Mouse (Mus musculus) ES-Bruce4 (cell line): Measurements from ENCODE around the gene Serinc3. TPM values are rescaled to one million over a fixed set of nuclear protein-coding genes. Genes with fewer than 3 reads are reported as not detected.
"Not testable (repeated sequence)": the region's sequence is repeated elsewhere in the genome, so short reads cannot be mapped to it uniquely, and the experiment has no call there.

Experiments
- H3K27ac ChIP-seq: 2 replicates; pipeline ENCODE4 v1.5.1; 2012; ENCODE audit warnings: low read length, inconsistent platforms; ENCODE audit not compliant: insufficient read depth
- H3K27me3 ChIP-seq: 2 replicates; pipeline ENCODE4 v1.6.1; 2012; ENCODE audit warnings: mild to moderate bottlenecking, low read length, inconsistent platforms; ENCODE audit not compliant: control insufficient read depth, poor library complexity, insufficient read depth, severe bottlenecking
- H3K36me3 ChIP-seq: 2 replicates; pipeline ENCODE4 v1.6.1; 2012; ENCODE audit warnings: inconsistent platforms, mild to moderate bottlenecking, low read length, moderate library complexity; ENCODE audit not compliant: control insufficient read depth, poor library complexity, insufficient read depth, severe bottlenecking
- H3K4me1 ChIP-seq: one replicate; pipeline ENCODE4 v1.8.1; 2011; ENCODE audit warnings: low read length; ENCODE audit not compliant: control insufficient read depth, insufficient read depth
- H3K4me3 ChIP-seq: 2 replicates; pipeline ENCODE4 v1.5.1; 2011; ENCODE audit warnings: low read depth, mild to moderate bottlenecking, low read length
- H3K9ac ChIP-seq: 2 replicates; pipeline ENCODE4 v1.6.1; 2012; ENCODE audit warnings: low read depth, mild to moderate bottlenecking, inconsistent platforms; ENCODE audit not compliant: poor library complexity, severe bottlenecking
- H3K9me3 ChIP-seq: replicated peaks from 2 replicates; pipeline ENCODE4 v1.6.1; 2012; ENCODE audit warnings: mild to moderate bottlenecking, low read length, inconsistent platforms; ENCODE audit not compliant: control insufficient read depth, poor library complexity, insufficient read depth, severe bottlenecking
- CTCF ChIP-seq: IDR thresholded peaks from one replicate; pipeline ENCODE4 v1.8.1; 2011; ENCODE audit warnings: low read depth, low read length
- EP300 ChIP-seq: IDR thresholded peaks from 2 replicates; pipeline ENCODE4 v1.6.1; 2011; ENCODE audit warnings: low read depth, low read length; ENCODE audit not compliant: insufficient read depth
- POLR2A ChIP-seq: IDR thresholded peaks from one replicate; pipeline ENCODE4 v1.8.1; 2011; ENCODE audit warnings: low read length; ENCODE audit not compliant: insufficient read depth
- polyA plus RNA-seq: library from polyadenylated mRNA; stranded (reverse); fragments of >200 nt; gene quantifications from 2 replicates; pipeline ENCODE4 v1.2.4, GENCODE M21; 2011; ENCODE audit warnings: low read depth; ENCODE audit not compliant: missing spikeins, insufficient read depth, insufficient read length

Serinc3 gene
- polyA plus RNA-seq, 1 experiment: 146 TPM

DNA sequence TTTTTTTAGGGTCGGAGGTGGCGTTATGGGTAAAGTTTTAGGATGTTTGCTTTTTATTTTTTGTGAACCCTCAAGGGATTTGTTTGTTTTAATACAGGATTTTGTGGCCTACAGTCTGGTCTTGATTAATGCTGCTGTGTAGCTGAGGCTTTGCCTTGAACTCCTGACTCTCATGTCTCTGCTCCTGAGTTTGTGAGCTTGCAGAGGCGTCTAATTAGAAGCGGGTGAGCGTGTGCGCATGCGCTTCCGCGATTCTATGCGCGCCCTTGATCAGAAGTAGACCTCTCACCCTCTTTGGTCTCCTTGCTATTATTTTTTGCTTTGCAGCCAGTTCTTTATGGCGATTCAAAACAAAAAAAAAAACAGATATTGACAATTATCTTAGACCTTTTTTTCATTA lies 14.5 kb upstream of the Serinc3 start:
- H3K9ac ChIP-seq: peak overlapping the region; percentile 82; the same call in 1 of the 2 replicates
- H3K27ac ChIP-seq: no peak overlapping the region
- H3K4me1 ChIP-seq: no peaks in the 10 kb centered on the region
- no peak overlapping the region for H3K4me3 ChIP-seq
- H3K27me3 ChIP-seq: no peaks in the 10 kb centered on the region
- H3K9me3 ChIP-seq: peaks cover 13% of the 10 kb centered on the region
- TF ChIP-seq EP300 (no peak), CTCF (no peak), POLR2A (no peak)
- no peaks in the 10 kb centered on the region for H3K36me3 ChIP-seq

- no peaks in the 10 kb centered on the region for H3K4me1 ChIP-seq
- peaks cover 13% of the 10 kb centered on the region for H3K9me3 ChIP-seq
- H3K27ac ChIP-seq: no peak overlapping the region
- peak overlapping the region; percentile 82 for H3K9ac ChIP-seq
- no peaks in the 10 kb centered on the region for H3K27me3 ChIP-seq
- TF ChIP-seq EP300 (no peak), CTCF (no peak), POLR2A (no peak)
- H3K4me3 ChIP-seq: 0 out of 2 replicates have a peak overlapping the region, but pooled peaks have one; percentile 15
- no peaks in the 10 kb centered on the region for H3K36me3 ChIP-seq
Measured at GRCm38 (mm10) chr2:163658941-163659340, 14.0 kb upstream of the Serinc3 start.

DNA sequence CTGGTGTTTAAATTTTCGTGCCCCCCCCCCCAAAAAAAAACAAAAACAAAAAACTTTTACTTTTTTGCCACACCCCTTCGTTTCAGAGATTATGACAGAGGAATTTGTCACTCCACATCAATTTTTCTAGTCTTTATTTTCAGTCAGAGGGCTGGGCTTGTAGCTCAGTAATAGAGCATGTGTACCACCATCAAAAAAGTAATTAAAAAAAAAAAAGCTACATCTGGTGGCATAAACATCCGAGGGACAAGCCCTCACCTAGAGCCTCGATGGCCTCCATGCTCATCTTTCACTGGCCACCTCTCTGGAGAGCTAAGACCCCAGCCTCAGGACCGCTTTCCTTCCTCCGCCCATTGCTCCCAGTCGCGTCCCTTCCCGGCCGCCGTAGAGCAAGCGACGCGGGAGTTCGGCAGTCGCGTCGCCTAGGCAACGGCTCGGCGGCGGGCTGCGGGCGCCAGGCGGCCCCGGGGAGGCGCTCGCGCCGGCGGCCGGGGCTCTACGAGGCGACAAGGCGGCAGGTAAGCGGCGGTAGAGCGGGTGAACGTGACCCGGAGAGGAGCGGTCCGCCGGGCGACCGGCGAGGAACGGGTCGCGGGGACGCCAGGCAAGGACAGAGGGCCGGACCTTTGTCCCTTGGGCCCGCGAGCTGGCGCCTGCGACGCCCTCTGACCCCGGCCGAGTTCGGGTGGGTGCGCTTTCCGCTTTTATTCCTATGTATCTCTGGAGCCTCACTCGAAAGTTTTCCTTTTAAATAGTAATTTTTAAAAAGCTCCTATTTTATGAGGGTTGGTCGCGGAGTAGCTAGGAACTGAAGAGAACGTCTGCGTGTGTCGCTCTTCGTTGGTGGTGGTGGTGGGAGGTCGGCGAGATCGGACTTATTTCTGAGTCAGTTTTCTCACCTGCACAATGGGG lies 13.3 kb upstream of the Serinc3 start, which contains the start of gene Pkig:
Pkig (plus strand) TSS at position 412 of the 912 bp plus-strand sequence.
- TF ChIP-seq POLR2A (no peak), EP300 (no peak), CTCF (no peak)
- peak within 1 kb of the TSS; percentile 82 for H3K9ac ChIP-seq
- no peaks in the 10 kb centered on the region for H3K4me1 ChIP-seq
- peaks cover 13% of the 10 kb centered on the region for H3K9me3 ChIP-seq
- no peaks in the 10 kb centered on the region for H3K27me3 ChIP-seq
- peak within 1 kb of the TSS; percentile 71 for H3K4me3 ChIP-seq
- H3K36me3 ChIP-seq: no peaks in the 10 kb centered on the region
- no peak within 1 kb of the TSS for H3K27ac ChIP-seq

- H3K4me3 ChIP-seq: no peak overlapping the region
- H3K36me3 ChIP-seq: no peaks in the 10 kb centered on the region
- H3K9ac ChIP-seq: no peak overlapping the region
- TF ChIP-seq POLR2A (no peak), EP300 (no peak), CTCF (no peak)
- H3K9me3 ChIP-seq: peaks cover 13% of the 10 kb centered on the region
- no peaks in the 10 kb centered on the region for H3K27me3 ChIP-seq
- H3K4me1 ChIP-seq: no peaks in the 10 kb centered on the region
- H3K27ac ChIP-seq: no peak overlapping the region
Measured at GRCm38 (mm10) chr2:163657486-163657885, 12.6 kb upstream of the Serinc3 start.

GRCm38 (mm10) chr2:163655699-163656098 lies 10.8 kb upstream of the Serinc3 start:
- not testable (repeated sequence) for H3K27ac ChIP-seq, H3K4me3 ChIP-seq, H3K27me3 ChIP-seq, H3K4me1 ChIP-seq, H3K36me3 ChIP-seq, H3K9ac ChIP-seq
- peaks cover 14% of the 10 kb centered on the region for H3K9me3 ChIP-seq

- Histone ChIP-seq H3K4me3 (no peak overlapping the region), H3K27me3 (no peaks in the 10 kb centered on the region), H3K9ac (no peak overlapping the region), H3K36me3 (no peaks in the 10 kb centered on the region; the same call in 1 of the 2 replicates), H3K27ac (no peak overlapping the region), H3K9me3 (peaks cover 20% of the 10 kb centered on the region), H3K4me1 (no peaks in the 10 kb centered on the region)
- TF ChIP-seq EP300: no peak
Measured at GRCm38 (mm10) chr2:163646461-163647080, 1.6 kb upstream of the Serinc3 start.
